Mouse (Mus musculus) spleen, embryonic (tissue): ENCODE measurements at regions not wholly inside any gene's neighbourhood (a gene's known extent, or its start where the extent isn't known, plus 50 kb on each side); places are given as distances from the start of the nearest gene placed in this dataset.

Experiments
- CTCF ChIA-PET: fragments of 350-600 bp; sonication (Branson Sonifier 250); formaldehyde crosslinking; loops from one replicate; lab custom pipeline; 2022; lab: Charles Lee

- CTCF ChIA-PET = no interaction called here
Observed at GRCm38 (mm10) chr15:88035486-88035885, 491.4 kb downstream of the Fam19a5 start.

GRCm38 (mm10) chr15:88036146-88037000 lies 492.3 kb downstream of the Fam19a5 start:
- CTCF ChIA-PET = no interaction called here

- CTCF ChIA-PET = no interaction called here
Observed at GRCm38 (mm10) chr15:88037606-88038005, 493.5 kb downstream of the Fam19a5 start.

- CTCF ChIA-PET = no interaction called here
Observed at GRCm38 (mm10) chr15:88042821-88043220, 498.7 kb downstream of the Fam19a5 start.

GRCm38 (mm10) chr15:88058071-88058470 lies 514.0 kb downstream of the Fam19a5 start:
- CTCF ChIA-PET = no interaction called here

GRCm38 (mm10) chr15:88060935-88061334 lies 516.8 kb downstream of the Fam19a5 start:
- CTCF ChIA-PET = no interaction called here

GRCm38 (mm10) chr15:88063041-88063440 lies 518.9 kb downstream of the Fam19a5 start:
- CTCF ChIA-PET = no interaction called here

GRCm38 (mm10) chr15:88068476-88068875 lies 524.4 kb downstream of the Fam19a5 start:
- CTCF ChIA-PET = no interaction called here

GRCm38 (mm10) chr15:88072676-88073075 lies 527.4 kb upstream of the Zdhhc25 start:
- CTCF ChIA-PET = no interaction called here

- CTCF ChIA-PET = no interaction called here
Observed at GRCm38 (mm10) chr15:88083911-88084310, 516.2 kb upstream of the Zdhhc25 start.

- CTCF ChIA-PET = no interaction called here
Observed at GRCm38 (mm10) chr15:88085631-88086030, 514.5 kb upstream of the Zdhhc25 start.

- CTCF ChIA-PET = no interaction called here
Observed at GRCm38 (mm10) chr15:88089486-88089885, 510.6 kb upstream of the Zdhhc25 start.

- CTCF ChIA-PET = no interaction called here
Observed at GRCm38 (mm10) chr15:88091390-88091789, 508.7 kb upstream of the Zdhhc25 start.

GRCm38 (mm10) chr15:88120376-88120775 lies 479.7 kb upstream of the Zdhhc25 start:
- CTCF ChIA-PET = no interaction called here

- CTCF ChIA-PET = no interaction called here
Observed at GRCm38 (mm10) chr15:88123907-88124523, 476.1 kb upstream of the Zdhhc25 start.

- CTCF ChIA-PET = no interaction called here
Observed at GRCm38 (mm10) chr15:88146118-88146517, 454.0 kb upstream of the Zdhhc25 start.

GRCm38 (mm10) chr15:88151199-88151598 lies 448.9 kb upstream of the Zdhhc25 start:
- CTCF ChIA-PET = no interaction called here

- CTCF ChIA-PET = no interaction called here
Observed at GRCm38 (mm10) chr15:88159618-88160170, 440.4 kb upstream of the Zdhhc25 start.

GRCm38 (mm10) chr15:88160291-88160690 lies 439.8 kb upstream of the Zdhhc25 start:
- CTCF ChIA-PET = no interaction called here

- CTCF ChIA-PET = no interaction called here
Observed at GRCm38 (mm10) chr15:88163438-88163837, 436.7 kb upstream of the Zdhhc25 start.

GRCm38 (mm10) chr15:88174326-88174725 lies 425.8 kb upstream of the Zdhhc25 start:
- CTCF ChIA-PET = no interaction called here

GRCm38 (mm10) chr15:88175991-88176390 lies 424.1 kb upstream of the Zdhhc25 start:
- CTCF ChIA-PET = no interaction called here

GRCm38 (mm10) chr15:88196539-88196938 lies 403.6 kb upstream of the Zdhhc25 start:
- CTCF ChIA-PET = no interaction called here
